Mouse (Mus musculus) adrenal gland, adult 10 weeks (tissue): ENCODE measurements around the gene Tdrd5. TPM values are rescaled to one million over a fixed set of nuclear protein-coding genes. Genes with fewer than 3 reads are reported as not detected.

Experiments used
- polyA plus RNA-seq: library from polyadenylated mRNA; stranded (reverse); fragments of 350-450 nt; fragmentation: Illumina TruSeq; extraction: RNeasy Lipid Tissue Mini Kit (QIAGEN cat#74804); gene quantifications from one replicate; pipeline ENCODE4 v1.2.3, GENCODE M21; 2014; ENCODE audit warnings: low read depth, low replicate concordance

The Tdrd5 gene
- not detected for polyA plus RNA-seq

DNA sequence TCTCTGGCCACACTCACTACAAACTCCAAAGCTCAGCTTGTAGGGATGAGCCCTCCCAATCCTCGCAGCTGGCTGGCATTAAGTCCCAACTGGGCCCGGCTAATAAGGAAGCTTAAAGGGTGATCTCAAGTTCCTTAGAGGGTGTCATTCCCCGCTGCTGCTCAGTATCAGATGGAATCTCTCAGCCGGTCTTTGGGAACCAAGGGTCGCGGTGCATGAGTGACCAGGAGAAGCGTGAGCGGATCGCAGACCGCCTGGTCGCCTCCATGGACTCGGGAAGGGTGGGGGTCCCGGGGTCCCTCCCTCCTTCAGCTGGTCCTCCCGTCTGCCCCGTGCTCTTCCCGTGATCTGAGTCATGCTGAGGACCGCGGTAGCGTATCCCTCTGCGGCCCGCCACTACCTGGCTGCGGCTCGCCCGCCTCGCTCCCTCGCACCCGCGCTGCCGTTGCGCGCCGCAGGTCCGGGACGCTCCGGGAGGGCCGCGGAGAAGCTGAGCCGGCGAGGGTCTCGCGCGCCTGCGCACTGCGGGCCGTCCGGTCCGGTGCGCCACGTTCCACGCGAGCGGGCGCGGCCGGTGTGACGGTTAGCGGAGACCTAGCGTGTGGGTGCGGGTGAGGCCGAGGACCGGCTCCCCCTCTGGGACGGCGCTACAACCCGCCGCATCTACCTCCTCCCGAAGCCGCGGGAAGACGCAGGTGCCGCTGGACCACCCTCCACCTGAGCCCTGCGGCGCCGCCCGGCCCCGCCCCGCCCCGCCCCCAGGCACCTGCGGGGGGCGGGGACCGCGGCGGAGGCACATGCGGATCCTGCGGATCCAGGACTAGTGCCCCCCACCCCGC lies at the start of gene Tdrd5:
TSS of gene Tdrd5 (minus strand) at position 754 of the 839 bp plus-strand sequence.

DNA sequence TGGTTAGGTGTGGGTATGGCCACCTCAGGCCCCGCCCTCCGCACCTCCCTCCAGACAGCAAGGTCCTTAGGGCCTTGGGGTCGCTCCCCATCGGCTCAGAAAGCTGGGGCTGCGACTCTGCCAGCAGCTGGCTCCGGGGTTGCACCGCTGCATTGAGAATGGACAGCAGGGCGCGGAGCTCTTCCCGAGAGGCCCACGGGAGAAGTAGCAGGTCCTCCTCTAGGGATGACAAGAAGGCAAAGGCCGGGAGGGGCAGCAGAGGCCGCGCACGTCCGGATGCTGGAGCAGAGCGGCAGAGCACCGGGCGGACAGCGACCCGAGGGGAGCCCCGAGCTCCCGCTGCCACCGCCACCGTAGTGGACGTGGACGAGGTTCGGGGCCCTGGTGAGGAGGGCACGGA lies 7.2 kb upstream of the Tdrd5 start, which contains the start of gene Nphs2:
TSS of gene Nphs2 (plus strand) at position 98 of the 400 bp plus-strand sequence.

Other genes with a start within 250 kb of the Tdrd5 start
- 4.6 TPM for gene Fam163a, start 98.6 kb downstream of the Tdrd5 start, polyA plus RNA-seq
- gene Nphs2, start 7.1 kb upstream of the Tdrd5 start, polyA plus RNA-seq, result not detected
- 8.3 TPM for gene Gm2000, start 62.4 kb upstream of the Tdrd5 start, polyA plus RNA-seq
- 4.5 TPM for gene Axdnd1, start 117.5 kb upstream of the Tdrd5 start, polyA plus RNA-seq
- 605 TPM for gene Soat1, start 170.7 kb upstream of the Tdrd5 start, polyA plus RNA-seq
- 4.5 TPM for gene Gm10031, start 220.3 kb upstream of the Tdrd5 start, polyA plus RNA-seq